Mouse (Mus musculus) heart, embryonic 14.5 days (tissue): ENCODE data around the gene Spag9. TPM values are rescaled to one million over a fixed set of nuclear protein-coding genes. Genes with fewer than 3 reads are reported as not detected.

Source experiments
- ATAC-seq: fragments of 200-750 bp; cut with Nextera tagmentation; 2 replicates; pipeline ENCODE4 v1.8.0; 2017; ENCODE audit warnings: low read depth, moderate TSS enrichment; ENCODE audit not compliant: insufficient number of reproducible peaks, insufficient read depth, low FRiP score
- H3K27ac ChIP-seq, 2 experiments: fragments of 200-500 bp in 1 of 2; fragments of 300-500 bp in 1 of 2; sonication (generic) in 1 of 2; replicated peaks in 1 of 2; 2 replicates each; pipeline ENCODE4 v1.5.1; 2012 to 2014; ENCODE audit warnings: low read depth in 2 of 2, low read length in 2 of 2, control low read depth in 1 of 2, mild to moderate bottlenecking in 1 of 2, mixed read lengths in 1 of 2; ENCODE audit not compliant: control insufficient read depth in 1 of 2, insufficient read depth in 1 of 2
- H3K27me3 ChIP-seq: fragments of 300-500 bp; sonication (generic); 2 replicates; pipeline ENCODE4 v1.6.1; 2014; ENCODE audit warnings: mild to moderate bottlenecking, low read length, control low read depth; ENCODE audit not compliant: control insufficient read depth, insufficient read depth
- H3K36me3 ChIP-seq: fragments of 300-500 bp; sonication (generic); 2 replicates; pipeline ENCODE4 v1.6.1; 2014; ENCODE audit warnings: mild to moderate bottlenecking, control low read depth, low read length, mixed read lengths; ENCODE audit not compliant: control insufficient read depth, insufficient read depth
- H3K4me1 ChIP-seq, 2 experiments: fragments of 200-500 bp in 1 of 2; fragments of 300-500 bp in 1 of 2; sonication (generic) in 1 of 2; 2 replicates each; pipeline ENCODE4 v1.6.1; 2012 to 2014; ENCODE audit warnings: low read length in 2 of 2, control low read depth in 1 of 2, mixed read lengths in 1 of 2; ENCODE audit not compliant: control insufficient read depth in 2 of 2, insufficient read depth in 2 of 2
- H3K4me2 ChIP-seq: fragments of 300-500 bp; sonication (generic); 2 replicates; pipeline ENCODE4 v1.6.1; 2014; ENCODE audit warnings: mild to moderate bottlenecking, low read length
- H3K4me3 ChIP-seq, 2 experiments: fragments of 200-500 bp in 1 of 2; fragments of 300-500 bp in 1 of 2; sonication (generic) in 1 of 2; 2 replicates each; pipeline ENCODE4 v1.5.1; 2012 to 2014; ENCODE audit warnings: low read length in 2 of 2, mild to moderate bottlenecking in 2 of 2, control low read depth in 1 of 2, low read depth in 1 of 2, moderate library complexity in 1 of 2; ENCODE audit not compliant: control insufficient read depth in 1 of 2, insufficient read depth in 1 of 2
- H3K9ac ChIP-seq: fragments of 300-500 bp; sonication (generic); 2 replicates; pipeline ENCODE4 v1.6.1; 2014; ENCODE audit warnings: mild to moderate bottlenecking, low read length
- H3K9me3 ChIP-seq: fragments of 300-500 bp; sonication (generic); 2 replicates; pipeline ENCODE4 v1.6.1; 2016; ENCODE audit warnings: low read length, control low read depth; ENCODE audit not compliant: control insufficient read depth
- WGBS: fragments of 180-500 bp; shearing (Covaris S2); extraction: QIAGEN DNeasy Blood & Tissue Kit; methylation state at CpG from one replicate; pipeline ENCODE4 v1.1.7; 2014; 5-methylcytosine and 5-hydroxymethylcytosine counted together
- polyA plus RNA-seq: library from polyadenylated mRNA; unstranded; fragments of >200 nt; fragmentation: Nextera tagmentation; extraction: Ambion mirVana; gene quantifications from 2 replicates; pipeline ENCODE4 v1.2.1, GENCODE M21; 2014

Gene Spag9
- polyA plus RNA-seq, 1 experiment from 2014 or later: 63.8 TPM

DNA sequence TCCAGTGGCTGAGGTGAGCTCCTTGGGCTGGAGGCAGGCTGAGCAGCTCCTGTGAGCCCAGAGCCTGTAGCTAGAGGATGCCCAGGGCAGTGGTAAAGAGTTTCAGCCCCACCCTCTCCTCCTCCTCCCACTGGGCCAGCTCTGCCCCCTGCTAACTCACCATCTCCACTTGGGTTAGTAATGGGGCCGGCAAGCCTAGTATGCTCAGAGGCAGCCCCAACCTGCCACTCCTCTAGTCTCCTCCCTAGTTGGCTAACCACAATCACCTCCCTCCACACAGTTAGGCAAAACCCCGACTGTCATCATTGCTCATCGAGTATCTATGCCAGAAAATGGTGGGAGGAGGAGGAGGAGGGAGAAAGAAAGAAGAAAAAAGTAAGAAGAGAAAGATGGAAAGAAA is 145.7 kb downstream of the Spag9 start:
- Histone ChIP-seq H3K36me3 (no peaks in the 10 kb centered on the region), H3K4me1 (peaks cover 23 to 32% of the 10 kb centered on the region in 2 experiments), H3K4me3 (no peak overlapping the region), H3K9me3 (no peaks in the 10 kb centered on the region), H3K27ac (no peak overlapping the region), H3K4me2 (no peak overlapping the region), H3K27me3 (no peaks in the 10 kb centered on the region), H3K9ac (no peak overlapping the region)
- no peak for ATAC-seq
- WGBS: 41% methylated on average over 3 of the region's 3 CpGs

DNA sequence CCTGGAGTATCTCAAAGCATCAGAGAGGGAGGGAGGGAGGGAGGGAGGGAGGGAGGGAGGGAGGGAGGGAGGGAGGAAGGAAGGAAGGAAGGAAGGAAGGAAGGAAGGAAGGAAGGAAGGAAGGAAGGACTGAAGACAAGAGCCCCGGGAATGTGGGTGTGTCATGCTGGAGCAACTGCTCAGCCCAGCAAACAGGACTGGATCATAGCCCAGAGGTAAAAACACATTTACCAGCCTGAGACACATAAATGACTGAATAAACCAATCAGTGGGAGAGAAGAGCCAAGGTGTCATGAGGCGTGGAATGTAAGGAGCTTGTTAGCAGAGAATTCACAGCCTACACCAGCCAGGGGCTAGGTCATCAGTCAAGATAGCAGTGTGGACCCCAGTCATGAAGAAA is 147.4 kb downstream of the Spag9 start:
- no peak for ATAC-seq
- Histone ChIP-seq H3K27ac (no peak overlapping the region), H3K9me3 (no peaks in the 10 kb centered on the region), H3K4me3 (no peak overlapping the region), H3K9ac (no peak overlapping the region), H3K4me1 (peaks cover 7 to 15% of the 10 kb centered on the region in 2 experiments), H3K4me2 (no peak overlapping the region), H3K27me3 (no peaks in the 10 kb centered on the region), H3K36me3 (no peaks in the 10 kb centered on the region)
- WGBS: 70% methylated on average over 2 of the region's 2 CpGs

DNA sequence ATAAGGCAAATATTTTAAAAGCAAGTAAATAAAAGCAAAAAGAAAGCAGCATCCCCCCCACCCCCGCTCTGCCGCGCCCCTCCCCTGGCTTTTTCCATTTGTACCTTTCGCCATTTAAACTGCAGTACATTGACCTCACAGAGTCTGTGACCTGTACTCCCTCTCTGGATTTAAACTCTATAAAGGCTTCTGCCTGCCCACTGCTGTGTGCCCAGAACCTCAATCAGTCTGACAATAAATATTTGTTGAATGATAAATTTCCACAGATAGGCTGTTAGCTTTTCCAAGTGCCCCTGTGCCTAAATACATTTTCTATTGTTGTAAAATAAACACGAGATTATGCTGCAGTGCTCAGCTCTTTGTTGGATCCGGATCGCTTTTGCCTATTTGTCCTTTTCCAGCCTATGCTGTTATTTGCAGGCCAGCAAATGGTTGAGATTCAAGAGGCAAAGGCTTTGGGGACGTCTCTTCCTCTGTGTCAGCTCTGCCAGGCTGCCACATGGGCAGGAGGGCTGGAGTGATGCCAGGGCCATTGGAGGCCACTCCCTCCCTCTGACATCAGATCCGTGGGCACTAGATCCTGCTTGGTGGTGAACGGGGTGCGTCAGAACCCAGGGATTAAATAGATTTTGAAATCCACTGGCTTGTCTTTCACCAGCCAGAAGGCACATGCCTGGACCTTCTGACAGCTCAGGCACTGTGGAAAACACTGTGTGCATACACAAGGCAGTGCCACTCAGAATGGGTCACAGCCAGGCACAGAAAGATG is 149.1 kb downstream of the Spag9 start:
- Histone ChIP-seq H3K27ac (0 out of 4 replicates have a peak overlapping the region, but pooled peaks of 1 of the 2 experiments have one; percentile 6), H3K4me2 (no peak overlapping the region), H3K4me1 (peaks cover 2 to 11% of the 10 kb centered on the region in 2 experiments; a peak in 3 of 4 replicates), H3K4me3 (no peak overlapping the region), H3K9ac (no peak overlapping the region), H3K9me3 (no peaks in the 10 kb centered on the region), H3K27me3 (peaks cover 2% of the 10 kb centered on the region; the same call in 1 of the 2 replicates), H3K36me3 (no peaks in the 10 kb centered on the region)
- ATAC-seq: no peak
- WGBS: 73% methylated on average over 11 of the region's 11 CpGs

- Histone ChIP-seq H3K27me3 (peaks cover 5% of the 10 kb centered on the region; the same call in 1 of the 2 replicates), H3K4me3 (no peak overlapping the region), H3K9ac (no peak overlapping the region), H3K36me3 (no peaks in the 10 kb centered on the region), H3K9me3 (no peaks in the 10 kb centered on the region), H3K27ac (no peak overlapping the region), H3K4me1 (peaks cover 6 to 22% of the 10 kb centered on the region in 2 experiments), H3K4me2 (no peak overlapping the region)
- ATAC-seq: no peak
- 91% methylated on average over 14 of the region's 14 CpGs for WGBS
Observed at GRCm38 (mm10) chr11:94146049-94146605, 150.2 kb downstream of the Spag9 start.

DNA sequence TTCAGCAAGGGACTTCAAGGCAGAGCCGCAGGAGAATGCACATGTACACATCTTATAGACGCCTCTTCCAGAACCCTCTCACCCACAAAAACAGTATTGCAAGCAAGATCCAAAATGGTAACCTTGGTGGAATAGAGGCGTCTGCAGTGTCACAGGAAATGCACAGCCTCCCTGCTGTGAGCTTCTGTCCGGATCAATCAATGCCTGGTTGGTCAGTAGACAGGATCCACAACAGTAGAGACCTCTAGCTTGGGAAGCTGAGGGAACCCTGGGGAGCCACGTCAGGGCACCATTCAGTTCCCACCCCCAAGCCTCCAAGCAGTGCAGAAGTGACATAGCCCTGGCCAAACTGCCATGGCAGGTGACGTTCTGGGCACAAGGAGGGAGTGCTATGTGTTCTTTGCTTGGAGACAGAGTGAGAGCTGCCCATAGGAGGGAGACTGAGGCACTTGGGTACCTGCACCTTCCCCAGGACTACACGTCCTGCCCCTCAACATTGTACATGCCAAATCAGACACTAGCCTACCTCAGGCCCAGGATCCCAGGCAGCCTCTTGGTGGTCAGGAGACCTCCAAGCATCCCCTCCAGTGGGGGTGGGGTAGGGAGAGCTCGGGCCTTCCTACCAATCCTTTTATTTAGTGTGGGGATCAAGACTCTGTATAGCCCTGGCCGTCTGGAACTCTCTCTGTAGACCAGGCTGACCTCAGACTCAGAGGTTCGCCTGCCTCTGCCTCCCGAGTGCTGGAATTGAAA is 151.0 kb downstream of the Spag9 start:
- Histone ChIP-seq H3K36me3 (no peaks in the 10 kb centered on the region), H3K4me2 (no peak overlapping the region), H3K27ac (no peak overlapping the region), H3K9me3 (no peaks in the 10 kb centered on the region), H3K4me3 (no peak overlapping the region), H3K9ac (no peak overlapping the region), H3K27me3 (peaks cover 5% of the 10 kb centered on the region; the same call in 1 of the 2 replicates), H3K4me1 (peaks cover 6 to 22% of the 10 kb centered on the region in 2 experiments)
- WGBS: 76% methylated on average over 11 of the region's 11 CpGs
- no peak for ATAC-seq

DNA sequence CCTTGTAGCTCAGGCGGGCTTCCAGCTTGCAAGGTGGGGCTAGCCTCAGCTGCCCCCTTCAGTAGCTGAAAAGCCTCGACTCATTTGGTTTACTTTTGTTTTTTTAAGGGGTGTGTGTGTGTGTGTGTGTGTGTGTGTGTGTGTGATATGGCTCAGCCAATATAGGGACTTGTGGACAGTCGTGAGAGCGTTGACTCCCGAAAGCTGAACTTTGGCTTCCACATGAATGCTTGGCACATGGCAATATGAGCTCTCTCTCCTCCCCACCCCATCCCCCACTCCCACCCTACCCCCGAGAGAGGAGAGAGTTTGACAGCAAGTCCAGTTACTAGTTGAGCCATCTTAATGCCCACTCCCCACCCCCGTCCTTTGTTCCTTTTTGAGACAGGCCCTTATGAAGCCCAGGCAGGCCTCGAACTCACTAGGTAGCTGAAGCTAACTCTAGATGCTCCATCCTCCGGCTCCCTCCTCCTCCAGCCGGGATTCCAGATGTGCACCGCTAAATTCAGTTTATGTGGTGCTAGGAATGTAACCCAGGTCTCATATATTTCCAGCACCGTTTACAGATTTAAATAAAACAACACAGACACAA is 152.3 kb downstream of the Spag9 start:
- WGBS: 70% methylated on average over 12 of the region's 12 CpGs

GRCm38 (mm10) chr11:94148931-94149491 is 153.1 kb downstream of the Spag9 start:
- Histone ChIP-seq H3K4me2 (peak overlapping the region; percentile 96), H3K27ac (no peak overlapping the region; a peak in 1 of 4 replicates), H3K4me3 (peak overlapping the region; percentile 51 to 53), H3K4me1 (peaks cover 6 to 22% of the 10 kb centered on the region in 2 experiments), H3K27me3 (peaks cover 5% of the 10 kb centered on the region; the same call in 1 of the 2 replicates), H3K36me3 (no peaks in the 10 kb centered on the region), H3K9me3 (no peaks in the 10 kb centered on the region), H3K9ac (peak overlapping the region; percentile 76)
- ATAC-seq: no peak
- under 1% methylated on average over 46 of the region's 46 CpGs for WGBS

More for the DNA sequence above, 152.3 kb downstream of the Spag9 start:
- Histone ChIP-seq H3K27me3 (peaks cover 5% of the 10 kb centered on the region; the same call in 1 of the 2 replicates), H3K4me1 (peaks cover 6 to 22% of the 10 kb centered on the region in 2 experiments), H3K27ac (no peak overlapping the region), H3K4me3 (no peak overlapping the region), H3K4me2 (peak overlapping the region; percentile 96), H3K36me3 (no peaks in the 10 kb centered on the region), H3K9ac (no peak overlapping the region), H3K9me3 (no peaks in the 10 kb centered on the region)
- ATAC-seq: no peak
